Mouse (Mus musculus) heart, embryonic 14.5 days (tissue): Measurements from ENCODE around the gene Zbtb7b. TPM values are rescaled to one million over a fixed set of nuclear protein-coding genes. Genes with fewer than 3 reads are reported as not detected.

Source experiments
- ATAC-seq: fragments of 200-750 bp; cut with Nextera tagmentation; 2 replicates; pipeline ENCODE4 v1.8.0; 2017; ENCODE audit warnings: low read depth, moderate TSS enrichment; ENCODE audit not compliant: insufficient number of reproducible peaks, insufficient read depth, low FRiP score
- H3K27ac ChIP-seq, 2 experiments: fragments of 200-500 bp in 1 of 2; fragments of 300-500 bp in 1 of 2; sonication (generic) in 1 of 2; replicated peaks in 1 of 2; 2 replicates each; pipeline ENCODE4 v1.5.1; 2012 to 2014; ENCODE audit warnings: low read depth in 2 of 2, low read length in 2 of 2, control low read depth in 1 of 2, mild to moderate bottlenecking in 1 of 2, mixed read lengths in 1 of 2; ENCODE audit not compliant: control insufficient read depth in 1 of 2, insufficient read depth in 1 of 2
- H3K27me3 ChIP-seq: fragments of 300-500 bp; sonication (generic); 2 replicates; pipeline ENCODE4 v1.6.1; 2014; ENCODE audit warnings: mild to moderate bottlenecking, low read length, control low read depth; ENCODE audit not compliant: control insufficient read depth, insufficient read depth
- H3K36me3 ChIP-seq: fragments of 300-500 bp; sonication (generic); 2 replicates; pipeline ENCODE4 v1.6.1; 2014; ENCODE audit warnings: mild to moderate bottlenecking, control low read depth, low read length, mixed read lengths; ENCODE audit not compliant: control insufficient read depth, insufficient read depth
- H3K4me1 ChIP-seq, 2 experiments: fragments of 200-500 bp in 1 of 2; fragments of 300-500 bp in 1 of 2; sonication (generic) in 1 of 2; 2 replicates each; pipeline ENCODE4 v1.6.1; 2012 to 2014; ENCODE audit warnings: low read length in 2 of 2, control low read depth in 1 of 2, mixed read lengths in 1 of 2; ENCODE audit not compliant: control insufficient read depth in 2 of 2, insufficient read depth in 2 of 2
- H3K4me2 ChIP-seq: fragments of 300-500 bp; sonication (generic); 2 replicates; pipeline ENCODE4 v1.6.1; 2014; ENCODE audit warnings: mild to moderate bottlenecking, low read length
- H3K4me3 ChIP-seq, 2 experiments: fragments of 200-500 bp in 1 of 2; fragments of 300-500 bp in 1 of 2; sonication (generic) in 1 of 2; 2 replicates each; pipeline ENCODE4 v1.5.1; 2012 to 2014; ENCODE audit warnings: low read length in 2 of 2, mild to moderate bottlenecking in 2 of 2, control low read depth in 1 of 2, low read depth in 1 of 2, moderate library complexity in 1 of 2; ENCODE audit not compliant: control insufficient read depth in 1 of 2, insufficient read depth in 1 of 2
- H3K9ac ChIP-seq: fragments of 300-500 bp; sonication (generic); 2 replicates; pipeline ENCODE4 v1.6.1; 2014; ENCODE audit warnings: mild to moderate bottlenecking, low read length
- H3K9me3 ChIP-seq: fragments of 300-500 bp; sonication (generic); 2 replicates; pipeline ENCODE4 v1.6.1; 2016; ENCODE audit warnings: low read length, control low read depth; ENCODE audit not compliant: control insufficient read depth
- WGBS: fragments of 180-500 bp; shearing (Covaris S2); extraction: QIAGEN DNeasy Blood & Tissue Kit; methylation state at CpG from one replicate; pipeline ENCODE4 v1.1.7; 2014; 5-methylcytosine and 5-hydroxymethylcytosine counted together
- polyA plus RNA-seq: library from polyadenylated mRNA; unstranded; fragments of >200 nt; fragmentation: Nextera tagmentation; extraction: Ambion mirVana; gene quantifications from 2 replicates; pipeline ENCODE4 v1.2.1, GENCODE M21; 2014

Gene Zbtb7b
- polyA plus RNA-seq, 1 experiment from 2014 or later = 1.8 TPM

- no peak overlapping the region for H3K9ac ChIP-seq
- H3K4me3 ChIP-seq = no peak overlapping the region
- H3K36me3 ChIP-seq = no peaks in the 10 kb centered on the region
- no peaks in the 10 kb centered on the region for H3K27me3 ChIP-seq
- 76% methylated on average over 11 of the region's 11 CpGs for WGBS
- peaks cover 10 to 25% of the 10 kb centered on the region in 2 experiments for H3K4me1 ChIP-seq
- H3K4me2 ChIP-seq = no peak overlapping the region
- no peak for ATAC-seq
- no peak overlapping the region for H3K27ac ChIP-seq
- H3K9me3 ChIP-seq = no peaks in the 10 kb centered on the region
These were observed 6.3 kb downstream of the Zbtb7b start for GRCm38 (mm10) chr3:89388134-89388881.

- Histone ChIP-seq H3K27me3 (no peaks in the 10 kb centered on the region), H3K9ac (no peak overlapping the region), H3K4me1 (peaks cover 10 to 25% of the 10 kb centered on the region in 2 experiments), H3K36me3 (no peaks in the 10 kb centered on the region), H3K4me2 (no peak overlapping the region), H3K27ac (no peak overlapping the region), H3K4me3 (no peak overlapping the region), H3K9me3 (no peaks in the 10 kb centered on the region)
- WGBS = 88% methylated on average over 11 of the region's 11 CpGs
- no peak for ATAC-seq
These were observed 6.9 kb downstream of the Zbtb7b start for GRCm38 (mm10) chr3:89387632-89388031.

GRCm38 (mm10) chr3:89386438-89387420, 7.8 kb downstream of the Zbtb7b start:
- no peak for ATAC-seq
- H3K36me3 ChIP-seq = no peaks in the 10 kb centered on the region
- WGBS = 72% methylated on average over 17 of the region's 17 CpGs
- no peak overlapping the region for H3K27ac ChIP-seq
- H3K4me2 ChIP-seq = no peak overlapping the region
- H3K9me3 ChIP-seq = no peaks in the 10 kb centered on the region
- H3K4me3 ChIP-seq = no peak overlapping the region
- H3K4me1 ChIP-seq = peaks cover 10 to 25% of the 10 kb centered on the region in 2 experiments
- H3K9ac ChIP-seq = no peak overlapping the region
- H3K27me3 ChIP-seq = no peaks in the 10 kb centered on the region

GRCm38 (mm10) chr3:89385451-89385850, 9.1 kb downstream of the Zbtb7b start:
- H3K36me3 ChIP-seq = peaks cover 8% of the 10 kb centered on the region
- no peaks in the 10 kb centered on the region for H3K9me3 ChIP-seq
- no peaks in the 10 kb centered on the region for H3K27me3 ChIP-seq
- ATAC-seq = no peak
- H3K27ac ChIP-seq = no peak overlapping the region
- H3K9ac ChIP-seq = no peak overlapping the region
- no peak overlapping the region for H3K4me2 ChIP-seq
- peaks cover 4 to 13% of the 10 kb centered on the region in 2 experiments for H3K4me1 ChIP-seq
- no peak overlapping the region for H3K4me3 ChIP-seq
- WGBS = 57% methylated on average over 11 of the region's 11 CpGs

GRCm38 (mm10) chr3:89384331-89385076, 10.1 kb downstream of the Zbtb7b start:
- H3K4me1 ChIP-seq = peaks cover 0 to 6% of the 10 kb centered on the region in 2 experiments; a peak in 3 of 4 replicates
- H3K4me2 ChIP-seq = no peak overlapping the region
- H3K27ac ChIP-seq = no peak overlapping the region
- WGBS = 69% methylated on average over 11 of the region's 12 CpGs
- no peak overlapping the region for H3K4me3 ChIP-seq
- peaks cover 18% of the 10 kb centered on the region for H3K36me3 ChIP-seq
- no peaks in the 10 kb centered on the region for H3K9me3 ChIP-seq
- H3K9ac ChIP-seq = no peak overlapping the region
- H3K27me3 ChIP-seq = no peaks in the 10 kb centered on the region
- no peak for ATAC-seq

GRCm38 (mm10) chr3:89383651-89384255, 10.8 kb downstream of the Zbtb7b start:
- no peak for ATAC-seq
- peaks cover 2 to 9% of the 10 kb centered on the region in 2 experiments; a peak in 3 of 4 replicates for H3K4me1 ChIP-seq
- WGBS = 88% methylated on average over 5 of the region's 5 CpGs

GRCm38 (mm10) chr3:89382950-89383349, 11.6 kb downstream of the Zbtb7b start:
- H3K9me3 ChIP-seq = no peaks in the 10 kb centered on the region
- peaks cover 23% of the 10 kb centered on the region for H3K36me3 ChIP-seq
- no peak overlapping the region for H3K9ac ChIP-seq
- no peak overlapping the region for H3K27ac ChIP-seq
- H3K4me3 ChIP-seq = no peak overlapping the region
- no peaks in the 10 kb centered on the region for H3K27me3 ChIP-seq
- H3K4me1 ChIP-seq = peaks cover 5 to 14% of the 10 kb centered on the region in 2 experiments
- H3K4me2 ChIP-seq = no peak overlapping the region
- WGBS = 79% methylated on average over 5 of the region's 5 CpGs
- ATAC-seq = no peak

More at GRCm38 (mm10) chr3:89383651-89384255, 10.8 kb downstream of the Zbtb7b start:
- H3K36me3 ChIP-seq = peaks cover 23% of the 10 kb centered on the region
- H3K27ac ChIP-seq = no peak overlapping the region
- no peak overlapping the region for H3K9ac ChIP-seq
- H3K4me3 ChIP-seq = no peak overlapping the region
- no peak overlapping the region for H3K4me2 ChIP-seq
- H3K9me3 ChIP-seq = no peaks in the 10 kb centered on the region
- H3K27me3 ChIP-seq = no peaks in the 10 kb centered on the region
